Mouse (Mus musculus): ENCODE measurements around the gene Rab11fip4.
"Not testable (repeated sequence)": the region's sequence is repeated elsewhere in the genome, so short reads cannot be mapped to it uniquely, and the experiment has no call there.

Gene Rab11fip4

DNA sequence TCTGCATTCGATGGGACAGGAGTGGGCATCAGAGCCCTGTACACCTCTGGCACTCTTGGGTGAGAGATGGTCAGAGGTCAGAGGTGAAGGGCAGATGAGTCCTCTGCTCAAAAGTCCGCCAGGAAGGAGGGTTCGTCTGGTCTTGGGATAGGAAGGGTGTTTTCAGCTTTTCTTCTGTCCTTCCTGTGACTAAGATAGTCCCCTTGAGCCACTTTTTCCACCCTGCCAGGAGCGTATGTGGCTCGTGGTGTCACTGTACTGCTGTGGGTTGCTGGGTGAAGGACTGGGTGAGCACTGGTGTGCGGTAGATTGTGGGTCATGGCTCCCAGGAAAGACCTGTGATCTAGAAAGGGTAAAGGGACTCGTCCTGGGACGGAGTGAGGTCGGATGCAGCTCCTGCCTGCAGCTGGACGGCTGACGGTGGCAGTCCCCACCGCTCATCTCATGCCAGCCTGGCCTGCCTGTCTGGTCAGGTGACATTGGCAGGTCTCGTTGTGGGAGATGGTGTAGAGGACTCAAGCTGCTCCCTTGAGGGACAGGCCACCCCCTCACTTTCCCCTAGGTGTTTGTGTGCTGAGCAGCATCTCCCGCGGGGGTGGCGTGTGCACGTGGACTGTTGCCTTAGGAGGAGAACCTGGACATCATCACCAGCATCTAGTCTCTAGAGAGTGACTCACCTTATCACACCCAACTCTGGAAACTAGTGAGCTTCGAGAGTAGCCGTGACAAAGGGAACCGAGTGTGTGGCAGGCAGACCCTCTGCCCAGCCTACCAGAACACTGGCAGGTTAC is 87.5 kb downstream of the Rab11fip4 start:
- no peak for DNase-seq (ENCODE audit: low spot score)

DNA sequence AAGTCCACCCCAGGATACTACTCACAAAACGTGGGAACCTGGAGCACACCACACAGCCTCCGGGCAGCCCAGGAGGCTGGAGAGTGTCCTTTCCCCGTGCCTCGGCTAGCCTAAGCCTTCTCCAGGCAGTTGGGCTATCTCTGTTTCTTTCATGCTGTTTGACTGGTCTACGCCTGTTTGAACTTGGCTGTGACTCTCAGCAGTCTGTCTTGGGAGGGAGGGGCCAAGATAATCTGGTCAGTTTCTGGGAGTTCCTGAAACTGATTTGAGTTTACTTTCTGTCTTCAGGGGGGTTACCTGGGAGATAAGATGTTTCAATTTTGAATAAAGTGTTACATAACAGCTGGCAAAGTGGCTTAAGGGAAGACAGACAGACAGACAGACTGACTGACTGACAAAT is 88.9 kb downstream of the Rab11fip4 start:
- DNase-seq (ENCODE audit: low spot score), result no peak

- DNase-seq (ENCODE audit: low spot score), result no peak
Observed at GRCm38 (mm10) chr11:79680559-79680958, 89.5 kb downstream of the Rab11fip4 start.

DNA sequence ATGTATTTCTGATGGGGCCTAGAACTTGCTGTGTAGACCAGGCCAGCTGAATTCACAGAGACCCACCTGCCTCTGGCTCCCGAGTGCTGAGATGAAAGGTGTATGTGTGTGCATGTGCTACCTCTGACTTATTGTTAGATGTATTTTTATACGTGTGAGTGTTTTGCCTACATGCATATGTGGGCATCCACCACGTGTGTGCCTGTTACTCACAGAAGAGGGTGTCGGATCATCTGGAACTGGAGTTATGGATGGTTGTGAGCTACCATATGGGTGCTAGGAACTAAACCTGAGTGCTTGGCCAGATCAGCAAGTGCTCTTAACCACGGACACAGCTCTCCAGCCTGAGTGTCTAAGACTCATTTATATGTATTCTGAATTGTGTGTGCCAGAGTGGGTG is 90.2 kb downstream of the Rab11fip4 start:
- DNase-seq (ENCODE audit: low spot score), result no peak

DNA sequence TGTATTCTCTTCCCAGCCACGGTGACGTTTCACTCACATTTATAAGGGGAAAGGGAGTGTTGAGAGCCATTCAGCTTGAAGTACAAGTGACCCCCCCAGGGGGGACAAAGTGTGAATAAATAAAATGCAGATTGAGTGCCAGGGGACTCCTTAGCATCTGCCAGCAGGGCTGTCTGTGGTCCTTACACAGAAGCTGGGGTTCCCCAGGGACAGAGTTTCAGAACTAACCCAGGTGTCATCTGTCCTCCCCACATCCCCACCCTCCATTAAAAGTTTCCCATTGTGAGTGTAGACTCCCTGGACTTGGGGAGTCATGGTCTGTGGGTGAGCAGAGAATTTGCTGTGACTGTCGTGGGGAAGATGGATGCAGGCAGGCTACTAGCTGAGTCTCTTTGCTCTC is 90.8 kb downstream of the Rab11fip4 start:
- no peak for DNase-seq (ENCODE audit: low spot score)

GRCm38 (mm10) chr11:79685109-79685508 is 94.1 kb downstream of the Rab11fip4 start:
- DNase-seq (ENCODE audit: low spot score), result no peak

DNA sequence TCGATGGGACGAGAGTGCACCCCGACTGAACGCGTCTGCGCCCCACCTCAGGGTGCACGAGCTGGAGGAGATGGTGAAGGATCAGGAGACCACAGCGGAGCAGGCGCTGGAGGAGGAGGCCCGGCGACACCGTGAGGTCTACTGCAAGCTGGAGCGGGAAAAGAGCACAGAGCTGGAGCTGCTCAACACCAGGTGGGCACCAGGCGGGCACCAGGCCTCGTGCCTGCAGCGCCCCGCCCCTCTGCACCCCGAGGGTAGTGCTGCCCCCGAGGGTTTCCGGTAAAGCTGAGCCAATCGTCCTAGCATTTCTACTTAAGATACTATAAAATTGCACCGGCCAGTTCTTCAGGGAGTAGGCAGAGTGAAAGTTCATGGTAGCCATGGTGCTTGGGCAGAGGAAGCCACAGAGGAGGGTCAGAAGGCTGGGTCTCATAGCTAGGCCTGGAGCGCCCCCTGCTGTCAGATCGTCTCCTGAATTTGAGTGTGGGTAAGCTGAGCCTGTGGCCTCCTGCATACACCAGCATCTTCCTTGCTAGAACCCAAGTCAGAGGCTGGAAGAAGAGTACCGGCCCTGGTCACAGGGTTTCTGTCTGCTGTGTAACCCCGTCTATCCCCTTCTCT is 95.6 kb downstream of the Rab11fip4 start:
- DNase-seq (ENCODE audit: low spot score), result peak; percentile 53

DNA sequence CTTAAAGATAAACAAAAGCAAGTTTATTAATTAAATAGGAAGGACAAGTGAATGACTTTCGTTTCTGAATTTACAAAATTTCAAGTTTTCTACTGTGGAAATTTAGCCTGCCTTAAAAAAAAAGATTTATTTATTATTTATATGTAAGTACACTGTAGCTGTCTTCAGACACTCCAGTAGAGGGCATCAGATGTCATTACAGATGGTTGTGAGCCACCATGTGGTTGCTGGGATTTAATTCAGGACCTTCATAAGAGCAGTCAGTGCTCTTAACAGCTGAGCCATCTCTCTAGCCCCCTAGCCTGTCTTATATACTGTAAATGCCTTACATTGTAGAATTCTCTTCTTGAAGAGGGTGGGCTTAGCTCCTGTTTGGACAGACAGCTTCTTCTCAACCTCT is 98.9 kb downstream of the Rab11fip4 start:
- DNase-seq (ENCODE audit: low spot score), result no peak

- DNase-seq (ENCODE audit: low spot score), result no peak
Observed at GRCm38 (mm10) chr11:79691513-79691912, 100.5 kb downstream of the Rab11fip4 start.

GRCm38 (mm10) chr11:79696390-79697307 is 105.6 kb downstream of the Rab11fip4 start:
- DNase-seq (ENCODE audit: low spot score), result no peak

GRCm38 (mm10) chr11:79698071-79698470 is 107.1 kb downstream of the Rab11fip4 start:
- DNase-seq (ENCODE audit: low spot score), result no peak

- not testable (repeated sequence) for DNase-seq (ENCODE audit: low spot score)
Observed at GRCm38 (mm10) chr11:79698542-79698941, 107.5 kb downstream of the Rab11fip4 start.

DNA sequence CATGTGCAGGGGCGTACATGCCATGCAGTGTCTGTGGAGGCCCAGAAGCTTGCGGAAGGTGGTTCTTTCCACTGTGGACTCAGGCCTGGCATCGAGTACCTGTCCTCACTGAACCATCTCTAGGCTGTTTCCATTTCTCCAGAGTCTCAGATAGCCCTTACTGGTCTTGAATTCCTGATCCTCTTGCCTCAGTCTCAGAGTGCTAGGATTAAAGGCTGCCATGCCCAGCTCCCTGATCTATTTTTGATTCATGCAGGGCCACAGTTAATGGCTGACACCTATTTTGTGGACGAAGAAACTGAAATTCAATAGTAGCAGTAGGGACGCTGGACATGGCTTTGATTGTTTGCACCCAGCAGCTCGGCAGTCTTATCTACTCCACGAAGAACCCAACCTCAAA is 110.5 kb downstream of the Rab11fip4 start:
- DNase-seq (ENCODE audit: low spot score), result no peak

- DNase-seq (ENCODE audit: low spot score), result no peak
Observed at GRCm38 (mm10) chr11:79702092-79702491, 111.1 kb downstream of the Rab11fip4 start.

DNA sequence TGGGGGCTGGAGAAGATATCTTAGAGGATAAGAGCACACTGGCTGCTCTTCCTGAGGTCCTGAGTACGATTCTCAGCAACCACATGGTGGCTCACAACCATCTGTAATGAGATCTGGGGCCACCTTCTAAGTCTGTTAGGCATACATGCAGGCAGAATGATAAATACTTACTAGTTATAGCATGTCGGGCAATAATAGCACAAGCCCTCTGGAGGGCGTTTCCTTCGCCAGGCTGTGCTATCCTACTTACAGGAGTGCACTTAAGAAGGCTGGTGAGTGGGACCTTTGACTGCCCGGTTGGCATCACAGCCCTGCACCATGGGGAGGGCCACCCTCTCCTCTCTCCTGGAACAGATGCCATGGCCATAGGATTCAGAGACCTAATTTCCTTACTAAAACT is 112.4 kb downstream of the Rab11fip4 start:
- no peak for DNase-seq (ENCODE audit: low spot score)

- DNase-seq (ENCODE audit: low spot score), result peak; percentile 21
Observed at GRCm38 (mm10) chr11:79703885-79704291, 112.9 kb downstream of the Rab11fip4 start.

GRCm38 (mm10) chr11:79704318-79705150 is 113.5 kb downstream of the Rab11fip4 start:
- peak; percentile 92 for DNase-seq (ENCODE audit: low spot score)

GRCm38 (mm10) chr11:79707084-79707483 is 116.1 kb downstream of the Rab11fip4 start:
- DNase-seq (ENCODE audit: low spot score), result no peak

- DNase-seq (ENCODE audit: low spot score), result peak; percentile 68
Observed at GRCm38 (mm10) chr11:79710868-79711765, 120.1 kb downstream of the Rab11fip4 start.

GRCm38 (mm10) chr11:79711766-79712369 is 120.9 kb downstream of the Rab11fip4 start:
- no peak for DNase-seq (ENCODE audit: low spot score)
